Mouse (Mus musculus): ENCODE measurements around the gene Immp2l. TPM values are rescaled to one million over a fixed set of nuclear protein-coding genes. Genes with fewer than 3 reads are reported as not detected.
A peak's percentile ranks its signal among the peaks of the same experiment; 100 is the strongest.

The Immp2l gene
- polyA plus RNA-seq, 1 experiment from 2014 or later, result 20.5 TPM

GRCm38 (mm10) chr12:41528410-41528809, 504.5 kb downstream of the Immp2l start:
- no peak overlapping the region for H3K4me3 ChIP-seq (ENCODE audit: low read depth, low read length)
- H3K4me2 ChIP-seq (ENCODE audit: low read length), result no peak overlapping the region
- H3K9ac ChIP-seq (ENCODE audit: low read length), result no peak overlapping the region
- no peaks in the 10 kb centered on the region for H3K4me1 ChIP-seq (replicated peaks; ENCODE audit: control insufficient read depth, insufficient read depth, low read length)
- ATAC-seq (replicated peaks; ENCODE audit: low FRiP score, low TSS enrichment, low read depth), result no peak
- no peaks in the 10 kb centered on the region for H3K36me3 ChIP-seq (ENCODE audit: control insufficient read depth, insufficient read depth, low read length)
- 73% methylated on average over 4 of the region's 4 CpGs for WGBS
- no peaks in the 10 kb centered on the region for H3K9me3 ChIP-seq (ENCODE audit: control insufficient read depth, low read length)
- H3K27me3 ChIP-seq (replicated peaks; ENCODE audit: control insufficient read depth, insufficient read depth, low read length), result no peaks in the 10 kb centered on the region
- no peak overlapping the region for H3K27ac ChIP-seq (ENCODE audit: low read depth)
- DNase-seq (ENCODE audit: low spot score), result no peak

- Histone ChIP-seq H3K4me2 (ENCODE audit: low read length) (no peak overlapping the region), H3K36me3 (ENCODE audit: control insufficient read depth, insufficient read depth, low read length) (no peaks in the 10 kb centered on the region), H3K9me3 (ENCODE audit: control insufficient read depth, low read length) (no peaks in the 10 kb centered on the region), H3K4me1 (replicated peaks; ENCODE audit: control insufficient read depth, insufficient read depth, low read length) (no peaks in the 10 kb centered on the region), H3K27ac (ENCODE audit: low read depth) (no peak overlapping the region), H3K4me3 (ENCODE audit: low read depth, low read length) (no peak overlapping the region), H3K9ac (ENCODE audit: low read length) (no peak overlapping the region), H3K27me3 (replicated peaks; ENCODE audit: control insufficient read depth, insufficient read depth, low read length) (no peaks in the 10 kb centered on the region)
- 90% methylated on average over 5 of the region's 5 CpGs for WGBS
- DNase-seq (ENCODE audit: low spot score), result no peak
- no peak for ATAC-seq (replicated peaks; ENCODE audit: low FRiP score, low TSS enrichment, low read depth)
Observed at GRCm38 (mm10) chr12:41539989-41540388, 516.1 kb downstream of the Immp2l start.

- Histone ChIP-seq H3K9ac (ENCODE audit: low read length) (no peak overlapping the region), H3K9me3 (ENCODE audit: control insufficient read depth, low read length) (no peaks in the 10 kb centered on the region), H3K4me3 (ENCODE audit: low read depth, low read length) (no peak overlapping the region), H3K4me1 (replicated peaks; ENCODE audit: control insufficient read depth, insufficient read depth, low read length) (no peaks in the 10 kb centered on the region), H3K27ac (ENCODE audit: low read depth) (no peak overlapping the region), H3K27me3 (replicated peaks; ENCODE audit: control insufficient read depth, insufficient read depth, low read length) (no peaks in the 10 kb centered on the region), H3K36me3 (ENCODE audit: control insufficient read depth, insufficient read depth, low read length) (no peaks in the 10 kb centered on the region), H3K4me2 (ENCODE audit: low read length) (no peak overlapping the region)
- ATAC-seq (replicated peaks; ENCODE audit: low FRiP score, low TSS enrichment, low read depth) (no peak), DNase-seq (ENCODE audit: low spot score) (no peak)
- WGBS, result 87% methylated on average over 4 of the region's 4 CpGs
Observed at GRCm38 (mm10) chr12:41551578-41551977, 527.7 kb downstream of the Immp2l start.

- no peak overlapping the region for H3K4me2 ChIP-seq (ENCODE audit: low read length)
- no peak overlapping the region for H3K4me3 ChIP-seq (ENCODE audit: low read depth, low read length)
- H3K27ac ChIP-seq (ENCODE audit: low read depth), result no peak overlapping the region
- no peak overlapping the region for H3K9ac ChIP-seq (ENCODE audit: low read length)
- ATAC-seq (replicated peaks; ENCODE audit: low FRiP score, low TSS enrichment, low read depth) (no peak), DNase-seq (ENCODE audit: low spot score) (no peak)
- H3K27me3 ChIP-seq (replicated peaks; ENCODE audit: control insufficient read depth, insufficient read depth, low read length), result no peaks in the 10 kb centered on the region
- no peaks in the 10 kb centered on the region for H3K36me3 ChIP-seq (ENCODE audit: control insufficient read depth, insufficient read depth, low read length)
- H3K9me3 ChIP-seq (ENCODE audit: control insufficient read depth, low read length), result no peaks in the 10 kb centered on the region
- H3K4me1 ChIP-seq (replicated peaks; ENCODE audit: control insufficient read depth, insufficient read depth, low read length), result no peaks in the 10 kb centered on the region
- WGBS, result 64% methylated on average over 3 of the region's 3 CpGs
Observed at GRCm38 (mm10) chr12:41557832-41558231, 533.9 kb downstream of the Immp2l start.

- no peaks in the 10 kb centered on the region for H3K4me1 ChIP-seq (replicated peaks; ENCODE audit: control insufficient read depth, insufficient read depth, low read length)
- ATAC-seq (replicated peaks; ENCODE audit: low FRiP score, low TSS enrichment, low read depth), result no peak
- H3K4me2 ChIP-seq (ENCODE audit: low read length), result no peak overlapping the region
- no peak for DNase-seq (ENCODE audit: low spot score)
- WGBS, result 47% methylated on average over 5 of the region's 5 CpGs
- H3K4me3 ChIP-seq (ENCODE audit: low read depth, low read length), result no peak overlapping the region
- H3K27me3 ChIP-seq (replicated peaks; ENCODE audit: control insufficient read depth, insufficient read depth, low read length), result no peaks in the 10 kb centered on the region
- no peaks in the 10 kb centered on the region for H3K36me3 ChIP-seq (ENCODE audit: control insufficient read depth, insufficient read depth, low read length)
- H3K9me3 ChIP-seq (ENCODE audit: control insufficient read depth, low read length), result no peaks in the 10 kb centered on the region
- no peak overlapping the region for H3K27ac ChIP-seq (ENCODE audit: low read depth)
- H3K9ac ChIP-seq (ENCODE audit: low read length), result no peak overlapping the region
Observed at GRCm38 (mm10) chr12:41558956-41559735, 535.3 kb downstream of the Immp2l start.

GRCm38 (mm10) chr12:41565540-41566432, 541.9 kb downstream of the Immp2l start:
- H3K27ac ChIP-seq (ENCODE audit: low read depth), result peak overlapping the region; percentile 2; the same call in 1 of the 2 replicates

GRCm38 (mm10) chr12:41566433-41566794, 542.5 kb downstream of the Immp2l start:
- Histone ChIP-seq H3K27me3 (replicated peaks; ENCODE audit: control insufficient read depth, insufficient read depth, low read length) (no peaks in the 10 kb centered on the region), H3K9me3 (ENCODE audit: control insufficient read depth, low read length) (no peaks in the 10 kb centered on the region), H3K4me3 (ENCODE audit: low read depth, low read length) (no peak overlapping the region), H3K4me2 (ENCODE audit: low read length) (peak overlapping the region; percentile 21), H3K9ac (ENCODE audit: low read length) (no peak overlapping the region), H3K36me3 (ENCODE audit: control insufficient read depth, insufficient read depth, low read length) (no peaks in the 10 kb centered on the region), H3K4me1 (replicated peaks; ENCODE audit: control insufficient read depth, insufficient read depth, low read length) (peaks cover 12% of the 10 kb centered on the region), H3K27ac (ENCODE audit: low read depth) (peak overlapping the region; percentile 2; the same call in 1 of the 2 replicates)
- DNase-seq (ENCODE audit: low spot score) (no peak), ATAC-seq (replicated peaks; ENCODE audit: low FRiP score, low TSS enrichment, low read depth) (no peak; the same call in 1 of the 2 replicates)
- WGBS, result 10% methylated on average over 1 of the region's 1 CpGs

More at GRCm38 (mm10) chr12:41565540-41566432, 541.9 kb downstream of the Immp2l start:
- peak; percentile 57 for DNase-seq (ENCODE audit: low spot score)
- no peaks in the 10 kb centered on the region for H3K27me3 ChIP-seq (replicated peaks; ENCODE audit: control insufficient read depth, insufficient read depth, low read length)
- WGBS, result 12% methylated on average over 18 of the region's 18 CpGs
- no peak overlapping the region for H3K4me3 ChIP-seq (ENCODE audit: low read depth, low read length)
- no peaks in the 10 kb centered on the region for H3K36me3 ChIP-seq (ENCODE audit: control insufficient read depth, insufficient read depth, low read length)
- peaks cover 12% of the 10 kb centered on the region for H3K4me1 ChIP-seq (replicated peaks; ENCODE audit: control insufficient read depth, insufficient read depth, low read length)
- peak overlapping the region; percentile 21 for H3K4me2 ChIP-seq (ENCODE audit: low read length)
- ATAC-seq (replicated peaks; ENCODE audit: low FRiP score, low TSS enrichment, low read depth), result peak; percentile 81
- H3K9ac ChIP-seq (ENCODE audit: low read length), result 0 out of 2 replicates have a peak overlapping the region, but pooled peaks have one; percentile 3
- H3K9me3 ChIP-seq (ENCODE audit: control insufficient read depth, low read length), result no peaks in the 10 kb centered on the region

GRCm38 (mm10) chr12:41573754-41574153, 549.9 kb downstream of the Immp2l start:
- H3K4me1 ChIP-seq (replicated peaks; ENCODE audit: control insufficient read depth, insufficient read depth, low read length), result no peaks in the 10 kb centered on the region
- ATAC-seq (replicated peaks; ENCODE audit: low FRiP score, low TSS enrichment, low read depth) (no peak), DNase-seq (ENCODE audit: low spot score) (no peak)
- no peak overlapping the region for H3K4me3 ChIP-seq (ENCODE audit: low read depth, low read length)
- no peak overlapping the region for H3K9ac ChIP-seq (ENCODE audit: low read length)
- H3K27ac ChIP-seq (ENCODE audit: low read depth), result no peak overlapping the region
- no peaks in the 10 kb centered on the region for H3K27me3 ChIP-seq (replicated peaks; ENCODE audit: control insufficient read depth, insufficient read depth, low read length)
- H3K9me3 ChIP-seq (ENCODE audit: control insufficient read depth, low read length), result no peaks in the 10 kb centered on the region
- H3K4me2 ChIP-seq (ENCODE audit: low read length), result no peak overlapping the region
- WGBS, result 46% methylated on average over 3 of the region's 3 CpGs
- H3K36me3 ChIP-seq (ENCODE audit: control insufficient read depth, insufficient read depth, low read length), result no peaks in the 10 kb centered on the region

All from intestine, embryonic 14.5 days (tissue).